Mouse (Mus musculus): Measurements from ENCODE around the gene Tsfm. TPM values are rescaled to one million over a fixed set of nuclear protein-coding genes. Genes with fewer than 3 reads are reported as not detected.

The Tsfm gene
- polyA plus RNA-seq, 1 experiment from 2014 or later = 65.3 TPM

DNA sequence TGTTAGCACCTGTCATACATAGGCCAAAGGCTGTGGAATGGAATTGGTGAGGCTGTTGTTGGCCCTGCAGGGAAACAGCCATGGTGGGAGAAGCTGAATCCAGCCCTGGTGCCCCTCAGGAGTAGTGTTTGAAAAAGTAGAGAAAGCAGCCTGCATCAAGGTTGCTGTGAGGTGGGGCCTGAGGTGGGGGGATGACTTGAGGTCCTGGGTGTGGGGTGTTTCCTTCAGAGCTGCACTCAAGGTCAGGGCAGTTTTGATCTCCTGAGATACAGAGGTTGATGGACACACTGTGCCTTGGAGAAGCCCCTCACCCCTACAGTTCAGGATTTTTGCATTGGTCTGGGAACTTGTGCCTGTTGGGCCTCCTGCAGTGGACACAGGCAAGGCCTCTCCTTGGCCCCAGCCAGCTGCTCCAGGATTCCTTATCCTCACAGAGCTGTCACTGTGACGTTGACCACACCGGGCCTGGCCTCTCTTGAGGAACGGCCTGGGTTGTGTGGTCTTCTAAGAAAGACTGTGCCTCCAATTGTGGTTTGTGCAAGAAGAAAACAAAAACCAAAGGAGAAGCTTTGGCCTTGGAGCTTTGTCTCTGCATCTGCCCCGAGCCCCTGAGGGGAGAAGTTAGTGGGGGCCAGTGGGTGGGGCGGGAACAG lies 42.0 kb downstream of the Tsfm start:
- no peak overlapping the region for H3K27ac ChIP-seq
- ATAC-seq (ENCODE audit: low FRiP score) = no peak
- H3K9me3 ChIP-seq (replicated peaks) = no peaks in the 10 kb centered on the region
- 65% methylated on average over 5 of the region's 5 CpGs for WGBS
- H3K9ac ChIP-seq = no peak overlapping the region
- H3K4me2 ChIP-seq (replicated peaks) = no peak overlapping the region
- H3K36me3 ChIP-seq = peaks cover 19% of the 10 kb centered on the region
- H3K4me3 ChIP-seq = no peak overlapping the region
- H3K4me1 ChIP-seq = peaks cover 51% of the 10 kb centered on the region
- no peaks in the 10 kb centered on the region for H3K27me3 ChIP-seq

DNA sequence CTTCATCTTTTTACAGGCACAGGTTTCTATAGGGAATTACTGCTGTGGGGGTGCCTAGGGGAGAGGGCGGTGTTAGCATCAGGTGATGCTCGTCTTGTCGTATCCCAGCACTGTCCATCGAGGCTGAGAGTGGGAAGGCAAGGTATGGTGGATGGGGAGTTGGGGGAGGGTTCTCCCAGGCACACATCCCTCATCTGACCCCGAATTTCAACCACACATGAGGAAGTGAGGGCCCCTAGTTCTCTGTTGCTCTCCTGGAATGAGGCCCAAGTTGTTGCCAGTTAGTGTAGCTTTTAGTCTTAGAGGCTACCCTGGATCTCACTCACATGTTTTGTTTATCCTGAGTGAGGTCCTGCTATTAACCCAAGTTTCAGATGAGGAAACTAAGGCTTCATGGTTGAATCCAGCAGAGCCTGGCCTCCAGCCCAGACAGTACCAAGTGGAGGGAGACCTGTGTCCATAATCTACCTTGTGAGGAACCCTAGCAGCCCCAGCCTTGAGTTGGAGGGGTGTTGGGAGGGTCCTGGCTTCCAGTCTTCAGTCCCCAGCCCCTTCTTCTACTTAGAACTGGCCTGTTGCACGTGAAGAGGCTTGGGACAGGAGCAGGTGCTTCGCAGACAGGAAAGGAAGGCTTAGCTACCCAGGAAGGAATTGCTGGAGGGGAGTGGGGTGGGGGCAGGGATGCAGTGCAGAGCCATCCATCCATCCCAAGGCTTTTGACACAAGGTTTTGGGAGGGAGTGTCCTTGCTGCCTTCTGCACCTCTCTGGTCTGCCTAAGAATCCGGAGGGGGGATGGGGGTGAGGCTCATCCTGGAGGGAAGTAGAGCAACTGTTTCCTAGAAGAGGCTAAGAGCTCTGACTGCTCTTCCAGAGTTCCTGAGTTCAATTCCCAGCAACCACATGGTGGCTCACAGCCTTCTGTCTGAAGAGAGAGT lies 43.2 kb downstream of the Tsfm start:
- H3K36me3 ChIP-seq = peaks cover 7% of the 10 kb centered on the region
- no peak overlapping the region for H3K9ac ChIP-seq
- peak overlapping the region; percentile 9; the same call in 1 of the 2 replicates for H3K4me2 ChIP-seq (replicated peaks)
- WGBS = 56% methylated on average over 8 of the region's 8 CpGs
- H3K4me1 ChIP-seq = peaks cover 63% of the 10 kb centered on the region
- H3K9me3 ChIP-seq (replicated peaks) = no peaks in the 10 kb centered on the region
- ATAC-seq (ENCODE audit: low FRiP score) = no peak
- H3K27me3 ChIP-seq = no peaks in the 10 kb centered on the region
- peak overlapping the region; percentile 64; the same call in 1 of the 2 replicates for H3K27ac ChIP-seq
- H3K4me3 ChIP-seq = no peak overlapping the region

- Histone ChIP-seq H3K9ac (no peak overlapping the region; the same call in 1 of the 2 replicates), H3K4me3 (no peak overlapping the region; the same call in 1 of the 2 replicates), H3K27me3 (no peaks in the 10 kb centered on the region), H3K27ac (peak overlapping the region; percentile 64), H3K4me1 (peaks cover 72% of the 10 kb centered on the region), H3K36me3 (peaks cover 4% of the 10 kb centered on the region; the same call in 1 of the 2 replicates), H3K4me2 (replicated peaks) (peak overlapping the region; percentile 9; the same call in 1 of the 2 replicates), H3K9me3 (replicated peaks) (no peaks in the 10 kb centered on the region)
- 60% methylated on average over 4 of the region's 4 CpGs for WGBS
- ATAC-seq (ENCODE audit: low FRiP score) = no peak
Observed at GRCm38 (mm10) chr10:126986541-126986961, 44.1 kb downstream of the Tsfm start.

GRCm38 (mm10) chr10:126985579-126985978 lies 45.1 kb downstream of the Tsfm start:
- Histone ChIP-seq H3K27me3 (no peaks in the 10 kb centered on the region), H3K4me3 (no peak overlapping the region), H3K27ac (no peak overlapping the region), H3K4me1 (peaks cover 81% of the 10 kb centered on the region), H3K36me3 (peaks cover 4% of the 10 kb centered on the region; the same call in 1 of the 2 replicates), H3K9me3 (replicated peaks) (no peaks in the 10 kb centered on the region), H3K9ac (no peak overlapping the region), H3K4me2 (replicated peaks) (no peak overlapping the region)
- no peak for ATAC-seq (ENCODE audit: low FRiP score)
- WGBS = 95% methylated on average over 9 of the region's 9 CpGs

- 83% methylated on average over 4 of the region's 4 CpGs for WGBS
- ATAC-seq (ENCODE audit: low FRiP score) = no peak
- peaks cover 86% of the 10 kb centered on the region for H3K4me1 ChIP-seq
Observed at GRCm38 (mm10) chr10:126985127-126985526, 45.5 kb downstream of the Tsfm start.

DNA sequence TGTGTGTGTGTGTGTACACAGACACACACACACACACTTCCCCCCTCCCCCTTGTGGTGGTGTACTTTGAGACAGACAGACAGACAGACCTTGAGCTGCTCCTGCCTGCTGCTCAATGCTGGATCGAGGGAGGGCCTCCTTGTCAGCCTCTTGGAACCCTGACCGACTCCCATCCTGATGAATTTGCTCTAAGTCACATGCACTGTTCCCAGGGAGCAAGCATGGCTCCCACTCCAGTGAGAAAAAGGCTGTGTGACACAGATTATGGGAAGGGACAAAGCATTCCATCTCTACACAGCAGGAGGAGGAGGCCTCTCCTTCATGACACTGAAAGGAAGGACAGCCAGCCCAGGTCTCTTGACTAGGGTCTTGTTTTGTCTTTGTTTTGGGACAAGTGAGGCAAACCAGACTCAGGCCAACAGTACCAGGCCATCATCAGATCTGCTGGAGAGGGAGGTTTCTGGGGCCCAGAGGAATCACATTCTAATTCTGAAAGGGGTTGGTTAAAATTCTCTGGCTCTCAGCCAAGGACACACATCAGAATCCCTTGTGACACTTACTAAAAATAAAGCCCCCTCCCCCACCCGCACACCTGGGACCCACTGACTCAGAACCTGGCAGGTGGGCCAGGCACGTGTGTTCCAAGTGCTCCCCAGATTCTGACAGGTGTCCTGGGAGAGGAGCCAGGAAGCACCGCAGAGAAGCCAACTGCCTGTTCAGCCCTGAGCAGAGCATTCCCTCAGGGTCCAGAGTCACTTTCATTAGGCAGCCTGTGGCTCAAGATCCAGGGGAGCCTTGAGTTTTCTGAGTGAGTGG lies 46.2 kb downstream of the Tsfm start:
- WGBS = 49% methylated on average over 5 of the region's 5 CpGs
- H3K27ac ChIP-seq = peak overlapping the region; percentile 52
- peaks cover 4% of the 10 kb centered on the region; the same call in 1 of the 2 replicates for H3K36me3 ChIP-seq
- no peaks in the 10 kb centered on the region for H3K27me3 ChIP-seq
- H3K4me2 ChIP-seq (replicated peaks) = peak overlapping the region; percentile 64; the same call in 1 of the 2 replicates
- H3K9ac ChIP-seq = 0 out of 2 replicates have a peak overlapping the region, but pooled peaks have one; percentile 15
- H3K4me1 ChIP-seq = peaks cover 86% of the 10 kb centered on the region
- H3K4me3 ChIP-seq = no peak overlapping the region
- ATAC-seq (ENCODE audit: low FRiP score) = no peak
- no peaks in the 10 kb centered on the region for H3K9me3 ChIP-seq (replicated peaks)

More at GRCm38 (mm10) chr10:126985127-126985526, 45.5 kb downstream of the Tsfm start:
- Histone ChIP-seq H3K36me3 (peaks cover 4% of the 10 kb centered on the region; the same call in 1 of the 2 replicates), H3K4me2 (replicated peaks) (no peak overlapping the region), H3K9me3 (replicated peaks) (no peaks in the 10 kb centered on the region), H3K4me3 (no peak overlapping the region), H3K9ac (no peak overlapping the region), H3K27me3 (no peaks in the 10 kb centered on the region), H3K27ac (no peak overlapping the region)

- peaks cover 79% of the 10 kb centered on the region for H3K4me1 ChIP-seq
- H3K36me3 ChIP-seq = peaks cover 3% of the 10 kb centered on the region; the same call in 1 of the 2 replicates
- H3K4me3 ChIP-seq = no peak overlapping the region
- H3K27ac ChIP-seq = no peak overlapping the region
- H3K9me3 ChIP-seq (replicated peaks) = no peaks in the 10 kb centered on the region
- H3K27me3 ChIP-seq = no peaks in the 10 kb centered on the region
- no peak for ATAC-seq (ENCODE audit: low FRiP score)
- H3K4me2 ChIP-seq (replicated peaks) = peak overlapping the region; percentile 64
- H3K9ac ChIP-seq = 0 out of 2 replicates have a peak overlapping the region, but pooled peaks have one; percentile 18
- 62% methylated on average over 14 of the region's 14 CpGs for WGBS
Observed at GRCm38 (mm10) chr10:126983193-126983725, 47.4 kb downstream of the Tsfm start.

GRCm38 (mm10) chr10:126981746-126982145 lies 48.9 kb downstream of the Tsfm start:
- H3K9ac ChIP-seq = no peak overlapping the region
- 74% methylated on average over 3 of the region's 3 CpGs for WGBS
- H3K4me1 ChIP-seq = peaks cover 68% of the 10 kb centered on the region
- H3K9me3 ChIP-seq (replicated peaks) = no peaks in the 10 kb centered on the region
- H3K4me3 ChIP-seq = peak overlapping the region; percentile 82; the same call in 1 of the 2 replicates
- peak overlapping the region; percentile 64 for H3K4me2 ChIP-seq (replicated peaks)
- no peaks in the 10 kb centered on the region for H3K36me3 ChIP-seq
- peaks cover under 1% of the 10 kb centered on the region; the same call in 1 of the 2 replicates for H3K27me3 ChIP-seq
- H3K27ac ChIP-seq = no peak overlapping the region
- ATAC-seq (ENCODE audit: low FRiP score) = no peak

- Histone ChIP-seq H3K9me3 (replicated peaks) (no peaks in the 10 kb centered on the region), H3K4me1 (peaks cover 60% of the 10 kb centered on the region), H3K4me2 (replicated peaks) (peak overlapping the region; percentile 64), H3K9ac (peak overlapping the region; percentile 95), H3K27ac (peak overlapping the region; percentile 99), H3K27me3 (peaks cover 7% of the 10 kb centered on the region), H3K4me3 (peak overlapping the region; percentile 82), H3K36me3 (no peaks in the 10 kb centered on the region)
- no peak for ATAC-seq (ENCODE audit: low FRiP score)
- WGBS = 6% methylated on average over 11 of the region's 11 CpGs
Observed at GRCm38 (mm10) chr10:126980933-126981530, 49.6 kb downstream of the Tsfm start.

DNA sequence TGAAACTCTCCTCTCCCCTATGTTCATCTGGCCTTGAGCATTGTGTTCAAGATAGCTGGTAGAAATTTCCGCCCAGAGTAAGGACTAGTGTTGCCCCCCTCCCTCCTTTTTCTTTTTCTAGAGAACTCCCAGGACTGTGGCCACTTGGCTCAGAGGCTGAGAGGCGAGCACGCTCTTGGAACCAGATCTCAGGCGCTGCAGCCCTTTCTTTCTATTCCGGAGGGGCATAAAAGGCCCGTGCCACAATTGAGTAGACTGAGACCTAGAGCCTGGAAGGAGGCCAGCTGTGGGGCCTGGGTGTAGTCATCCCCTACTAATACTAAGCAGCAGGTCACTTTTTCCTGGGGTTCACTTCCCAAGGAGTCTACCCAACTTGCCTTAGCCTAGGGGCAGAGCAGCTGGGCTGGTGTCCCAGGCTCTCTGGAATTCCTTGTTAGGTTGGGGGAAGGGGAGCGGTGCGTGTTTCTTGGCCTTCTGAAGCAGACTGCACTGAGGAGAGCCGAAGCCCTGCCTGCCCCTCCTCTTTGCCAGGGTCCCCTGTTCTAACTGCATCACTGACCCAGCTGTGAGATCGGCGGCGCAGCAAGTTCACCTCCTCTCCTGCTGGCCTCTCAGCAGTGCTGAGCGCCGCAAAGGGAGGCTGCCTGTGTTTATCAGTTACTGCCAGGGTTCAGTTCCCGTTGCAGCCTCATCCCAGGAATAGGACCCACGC lies 50.3 kb downstream of the Tsfm start:
- H3K4me2 ChIP-seq (replicated peaks) = peak overlapping the region; percentile 64
- peak overlapping the region; percentile 99 for H3K27ac ChIP-seq
- no peaks in the 10 kb centered on the region for H3K36me3 ChIP-seq
- WGBS = 3% methylated on average over 14 of the region's 16 CpGs
- H3K9ac ChIP-seq = peak overlapping the region; percentile 95
- H3K27me3 ChIP-seq = peaks cover 14% of the 10 kb centered on the region
- H3K4me3 ChIP-seq = peak overlapping the region; percentile 82
- 0 out of 2 replicates have a peak, but pooled peaks have one; percentile 1 for ATAC-seq (ENCODE audit: low FRiP score)
- no peaks in the 10 kb centered on the region for H3K9me3 ChIP-seq (replicated peaks)
- peaks cover 56% of the 10 kb centered on the region for H3K4me1 ChIP-seq

All from hindbrain, embryonic 12.5 days (tissue).